Mouse (Mus musculus) macrophage (primary cell): ENCODE data around the gene Nxnl1. TPM values are rescaled to one million over a fixed set of nuclear protein-coding genes. Genes with fewer than 3 reads are reported as not detected.
A peak's percentile ranks its signal among the peaks of the same experiment; 100 is the strongest.
"Not testable (repeated sequence)": the region's sequence is repeated elsewhere in the genome, so short reads cannot be mapped to it uniquely, and the experiment has no call there.

Experiments
- H3K27ac ChIP-seq: fragments of 350-480 bp; formaldehyde crosslinking; 2 replicates; pipeline ENCODE4 v1.9.0; 2021
- H3K36me3 ChIP-seq: fragments of 350-480 bp; formaldehyde crosslinking; 2 replicates; pipeline ENCODE4 v1.9.0; 2021; ENCODE audit errors: inconsistent target
- H3K4me3 ChIP-seq: fragments of 350-480 bp; formaldehyde crosslinking; 2 replicates; pipeline ENCODE4 v1.9.0; 2021; ENCODE audit errors: inconsistent target
- H3K79me2 ChIP-seq: fragments of 350-480 bp; formaldehyde crosslinking; 2 replicates; pipeline ENCODE4 v1.9.0; 2021; ENCODE audit errors: inconsistent target
- WGBS: methylation state at CpG from one replicate; pipeline ENCODE4 v1.1.7; 2026; ENCODE audit warnings: inconsistent platforms; ENCODE audit not compliant: missing documents; 5-methylcytosine and 5-hydroxymethylcytosine counted together
- polyA plus RNA-seq: library from polyadenylated mRNA; stranded (reverse); fragments of 250-400 nt; gene quantifications from 3 replicates; pipeline ENCODE4 v1.2.4, GENCODE M21; 2018; ENCODE audit warnings: inconsistent platforms

Gene Nxnl1
- polyA plus RNA-seq, 1 experiment from 2014 or later, result not detected

DNA sequence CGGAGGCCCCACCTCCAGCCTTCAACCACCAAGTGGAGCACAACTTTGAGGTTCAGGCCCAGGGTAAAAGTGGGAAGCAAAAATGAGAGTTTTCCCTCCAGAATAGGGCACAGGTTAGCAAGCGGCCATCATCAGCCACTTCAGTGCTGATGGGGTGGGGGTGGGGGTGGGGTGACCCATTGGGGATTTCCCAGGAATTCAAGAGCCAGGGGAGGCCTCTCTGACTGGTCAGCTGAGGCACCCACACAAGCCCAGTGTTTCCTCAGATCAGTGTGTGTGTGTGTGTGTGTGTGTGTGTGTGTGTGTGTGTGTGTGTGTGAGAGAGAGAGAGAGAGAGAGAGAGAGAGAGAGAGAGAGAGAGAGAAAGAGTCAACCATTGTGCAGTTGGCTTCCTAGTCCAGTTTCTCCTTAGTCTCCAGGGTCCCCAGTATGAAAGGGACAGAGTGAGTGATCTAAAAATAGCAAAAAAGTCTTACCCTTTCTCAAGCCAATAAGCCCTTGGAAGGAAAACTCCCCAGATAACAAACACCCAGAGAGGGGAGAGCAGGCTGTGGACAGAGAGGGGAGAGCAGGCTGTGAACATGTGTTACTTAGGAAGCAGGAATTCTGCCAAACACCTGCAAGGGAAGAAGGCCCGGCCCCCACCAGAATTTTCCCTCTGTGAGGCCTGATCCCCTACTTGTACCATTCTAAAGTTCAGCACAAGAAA, 39.1 kb downstream of the Nxnl1 start:
- no peak overlapping the region for H3K4me3 ChIP-seq
- H3K79me2 ChIP-seq, result no peaks in the 10 kb centered on the region
- no peaks in the 10 kb centered on the region for H3K36me3 ChIP-seq
- 69% methylated on average over 3 of the region's 3 CpGs for WGBS
- peak overlapping the region; percentile 94 for H3K27ac ChIP-seq

DNA sequence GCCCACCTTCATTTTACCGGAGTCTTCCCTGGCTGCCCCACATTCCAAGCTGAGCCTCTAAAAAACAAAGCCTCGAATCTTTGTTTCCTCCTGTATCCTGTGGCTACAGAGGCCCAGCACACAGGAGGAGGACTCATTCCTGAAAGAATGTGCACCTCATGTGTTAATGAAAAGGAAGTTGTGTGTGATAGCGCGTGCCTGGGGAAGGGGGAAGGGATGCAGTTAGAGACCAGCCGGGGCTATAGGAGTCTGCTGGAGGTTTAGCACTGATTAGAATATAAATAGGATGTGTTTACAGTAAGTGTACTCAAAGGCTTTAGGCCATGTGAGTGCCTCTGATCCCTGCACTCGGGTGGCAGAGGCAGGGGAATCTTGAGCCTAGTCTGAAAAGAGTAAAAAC, 40.1 kb downstream of the Nxnl1 start:
- peak overlapping the region; percentile 19 for H3K27ac ChIP-seq
- 49% methylated on average over 6 of the region's 6 CpGs for WGBS
- no peaks in the 10 kb centered on the region for H3K36me3 ChIP-seq
- H3K79me2 ChIP-seq, result no peaks in the 10 kb centered on the region
- H3K4me3 ChIP-seq, result no peak overlapping the region

DNA sequence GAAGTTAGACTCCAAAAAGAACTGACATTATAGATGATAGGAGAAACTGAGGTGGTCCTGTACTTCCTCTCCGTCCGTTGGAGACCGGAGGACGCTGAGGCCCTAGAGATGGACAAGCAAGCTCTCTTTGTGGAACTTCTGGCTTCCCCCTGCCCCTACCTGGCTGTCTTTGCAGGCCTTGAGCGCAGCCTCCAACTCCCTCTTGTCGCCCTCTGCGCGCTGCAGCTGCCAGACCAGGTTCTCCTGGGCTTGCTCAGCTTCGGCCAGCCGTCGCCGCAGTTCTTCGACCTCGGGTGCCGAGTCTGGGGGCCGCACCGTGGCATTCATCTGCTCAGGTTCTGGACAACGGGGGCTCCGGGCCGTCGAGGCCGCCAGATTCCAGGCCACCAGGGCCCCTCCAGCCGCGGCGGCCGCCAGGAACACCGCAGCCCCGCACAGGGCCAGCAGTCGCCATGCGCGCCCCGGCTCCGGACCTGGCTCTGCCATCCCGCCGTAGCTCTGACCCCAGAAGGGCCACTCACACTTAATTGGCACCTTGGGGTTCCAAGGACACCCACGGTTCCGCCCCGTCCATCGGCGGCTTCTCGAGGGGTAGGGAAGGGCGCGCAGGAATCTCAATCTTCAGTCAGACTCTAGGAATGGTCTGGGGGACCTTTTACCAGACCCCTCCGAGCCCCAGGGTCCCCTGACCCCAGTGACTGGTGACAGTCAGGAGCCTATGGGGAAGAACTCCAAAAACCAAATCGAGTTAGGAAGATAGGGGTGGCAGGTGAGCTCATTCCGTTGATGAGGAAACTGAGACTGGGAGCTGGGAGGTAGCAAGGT, 41.0 kb downstream of the Nxnl1 start, which contains the start of gene Ccdc194:
TSS of gene Ccdc194 (minus strand) at position 486 of the 825 bp plus-strand sequence.
- Histone ChIP-seq H3K27ac (peak within 1 kb of the TSS; percentile 19), H3K79me2 (no peaks in the 10 kb centered on the region), H3K36me3 (no peaks in the 10 kb centered on the region), H3K4me3 (no peak within 1 kb of the TSS)
- WGBS, result 84% methylated on average over 21 of the region's 46 CpGs

DNA sequence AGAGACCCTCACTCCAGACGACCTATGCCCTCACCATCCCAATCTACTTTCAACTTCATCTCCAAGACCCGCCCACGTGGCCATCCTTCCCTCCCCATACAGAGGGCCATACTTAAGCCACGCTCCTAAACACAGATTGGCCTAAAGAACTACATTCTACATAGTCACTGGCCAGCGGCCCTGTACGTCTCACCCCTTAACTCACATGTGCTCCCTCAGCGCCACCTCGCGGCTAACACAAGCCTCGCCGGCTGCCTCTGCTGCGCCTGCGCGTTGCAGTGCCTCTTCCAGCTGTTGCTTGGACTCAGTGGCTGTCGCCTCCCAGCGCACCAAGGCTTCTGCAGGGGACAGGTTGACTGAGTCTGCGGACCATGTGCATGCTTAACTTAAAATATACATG, 44.8 kb downstream of the Nxnl1 start:
- no peaks in the 10 kb centered on the region for H3K79me2 ChIP-seq
- no peak overlapping the region for H3K27ac ChIP-seq
- no peaks in the 10 kb centered on the region for H3K36me3 ChIP-seq
- no peak overlapping the region for H3K4me3 ChIP-seq
- 10% methylated on average over 17 of the region's 17 CpGs for WGBS

DNA sequence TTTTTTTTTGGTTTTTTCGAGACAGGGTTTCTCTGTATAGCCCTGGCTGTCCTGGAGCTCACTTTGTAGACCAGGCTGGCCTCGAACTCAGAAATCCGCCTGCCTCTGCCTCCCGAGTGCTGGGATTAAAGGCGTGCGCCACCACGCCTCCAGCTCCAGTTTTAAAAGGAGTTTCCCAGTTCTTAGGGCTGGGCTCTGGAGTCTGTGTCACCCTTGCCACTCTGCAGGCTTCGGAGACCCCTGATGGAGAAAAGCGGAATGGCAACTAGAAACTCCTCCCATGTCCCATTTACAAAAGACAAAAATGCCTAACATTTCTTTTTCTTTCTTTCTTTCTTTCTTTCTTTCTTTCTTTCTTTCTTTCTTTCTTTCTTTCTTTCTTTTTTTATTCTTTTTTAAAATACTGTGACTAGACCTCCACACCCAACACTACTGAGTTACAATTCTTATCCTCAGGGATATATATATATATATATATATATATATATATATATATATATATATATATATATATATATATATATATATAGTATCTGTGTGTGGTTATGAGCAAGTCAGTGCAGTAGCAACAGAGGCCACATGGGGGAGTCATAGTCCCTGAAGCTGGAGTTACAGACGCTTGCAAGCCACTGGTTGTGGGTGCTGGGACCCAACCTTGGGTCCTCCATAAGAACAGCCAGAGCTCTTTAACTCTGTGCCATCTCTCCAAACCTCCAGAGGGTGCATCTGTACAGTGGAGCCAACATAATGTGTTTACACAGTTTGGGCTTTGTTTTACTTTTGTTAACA, 47.2 kb downstream of the Nxnl1 start:
- WGBS, result 33% methylated on average over 3 of the region's 10 CpGs
- not testable (repeated sequence) for H3K4me3 ChIP-seq, H3K36me3 ChIP-seq

DNA sequence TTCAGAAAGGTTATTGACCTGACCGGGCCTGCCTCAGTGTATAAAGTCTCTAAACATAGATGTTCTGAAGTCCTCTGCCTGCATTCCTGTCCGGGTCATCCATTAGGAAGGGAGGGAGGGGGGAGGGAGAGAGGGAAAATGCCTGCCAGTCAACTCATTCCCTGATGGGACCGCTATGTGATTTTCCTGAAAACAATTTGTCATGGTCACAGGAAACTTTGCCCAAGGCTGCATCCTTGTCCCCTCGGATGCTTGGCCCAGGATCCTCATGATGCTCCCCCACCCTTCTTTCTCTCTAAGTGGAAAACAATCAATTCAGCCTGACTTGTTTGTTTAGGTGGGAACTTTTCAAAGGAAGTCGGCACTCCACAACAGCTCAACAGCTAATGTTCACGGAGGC, 49.6 kb downstream of the Nxnl1 start:
- Histone ChIP-seq H3K79me2 (no peaks in the 10 kb centered on the region), H3K4me3 (no peak overlapping the region), H3K36me3 (no peaks in the 10 kb centered on the region), H3K27ac (no peak overlapping the region)
- WGBS, result 88% methylated on average over 6 of the region's 6 CpGs

More for the DNA sequence above, 47.2 kb downstream of the Nxnl1 start:
- not testable (repeated sequence) for H3K79me2 ChIP-seq, H3K27ac ChIP-seq

DNA sequence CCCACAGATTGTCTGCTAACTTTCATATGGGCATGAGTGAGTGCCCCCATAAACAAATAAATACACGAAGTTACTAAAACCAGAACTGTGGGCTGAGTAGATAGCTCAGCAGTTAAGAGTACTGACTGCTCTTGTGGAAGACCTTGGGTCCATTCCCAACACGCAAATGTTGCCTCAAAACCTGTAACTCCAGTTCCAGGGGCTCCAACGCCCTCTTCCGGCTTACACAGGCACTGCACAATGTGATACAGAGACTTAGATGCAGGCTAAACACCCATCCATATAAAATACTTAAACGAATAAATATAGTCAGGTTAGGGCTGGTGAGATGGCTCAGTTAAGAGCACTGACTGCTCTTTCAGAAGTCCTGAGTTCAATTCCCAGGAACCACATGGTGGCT, 51.4 kb downstream of the Nxnl1 start:
- WGBS, result 87% methylated on average over 5 of the region's 5 CpGs
- Histone ChIP-seq H3K4me3 (no peak overlapping the region), H3K79me2 (no peaks in the 10 kb centered on the region), H3K36me3 (no peaks in the 10 kb centered on the region), H3K27ac (no peak overlapping the region)

DNA sequence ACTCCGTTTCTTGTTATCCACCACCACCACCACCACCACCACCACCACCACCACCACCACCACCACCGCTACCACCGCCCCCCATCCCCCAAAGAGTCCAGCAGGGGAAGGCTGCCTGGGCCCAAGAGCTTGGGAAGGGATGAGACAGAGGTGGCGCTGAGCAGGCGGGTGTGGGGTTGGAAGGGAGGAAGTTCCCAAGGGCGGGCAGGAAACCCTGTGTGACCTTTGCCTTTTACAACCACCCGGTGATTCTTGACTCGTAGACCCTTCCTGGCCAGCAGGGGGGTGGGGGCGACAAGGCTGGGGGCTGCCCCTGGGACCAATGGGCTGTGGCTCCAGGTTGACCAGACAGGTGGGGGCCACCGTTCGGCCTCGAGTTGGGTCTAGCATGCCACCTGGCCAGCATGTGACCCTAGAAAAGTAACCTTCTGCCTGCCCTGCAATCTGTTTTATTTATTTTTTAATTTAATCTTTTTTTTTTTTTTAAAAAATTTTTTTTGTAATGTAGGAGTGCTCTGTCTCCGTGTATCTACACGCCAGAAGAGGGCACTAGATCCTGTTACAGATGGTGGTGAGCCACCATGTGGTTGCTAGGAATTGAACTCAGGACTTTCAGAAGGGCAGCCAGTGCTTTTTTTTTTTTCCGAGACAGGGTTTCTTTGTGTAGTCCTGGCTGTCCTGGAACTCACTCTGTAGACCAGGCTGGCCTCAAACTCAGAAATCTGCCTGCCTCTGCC, 53.2 kb downstream of the Nxnl1 start:
- 41% methylated on average over 12 of the region's 15 CpGs for WGBS
- no peak overlapping the region for H3K4me3 ChIP-seq
- H3K79me2 ChIP-seq, result no peaks in the 10 kb centered on the region
- no peaks in the 10 kb centered on the region for H3K36me3 ChIP-seq
- no peak overlapping the region for H3K27ac ChIP-seq

DNA sequence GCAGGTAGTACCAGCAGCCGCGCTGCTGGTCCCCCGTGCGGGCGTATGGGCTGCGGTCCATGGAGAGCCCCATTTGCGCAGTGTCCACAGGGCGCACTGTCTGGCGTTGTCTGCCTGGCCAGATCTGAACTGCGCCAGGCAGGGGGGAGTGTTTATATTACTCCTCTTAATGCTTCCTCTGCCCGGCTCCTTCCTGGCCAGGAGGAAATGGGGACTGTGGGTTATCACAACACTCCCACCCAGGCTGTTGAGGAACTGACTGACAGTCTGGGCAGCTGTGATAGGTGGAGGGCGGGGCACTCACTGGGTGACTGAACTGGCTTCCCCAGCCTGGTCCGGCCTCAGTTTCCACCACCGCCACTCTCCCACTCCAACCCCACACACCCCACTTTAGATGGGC, 54.8 kb downstream of the Nxnl1 start, which contains the start of gene Plvap:
TSS of gene Plvap (minus strand) at position 109 of the 400 bp plus-strand sequence.
- Histone ChIP-seq H3K27ac (no peak within 1 kb of the TSS), H3K36me3 (no peaks in the 10 kb centered on the region), H3K79me2 (no peaks in the 10 kb centered on the region), H3K4me3 (no peak within 1 kb of the TSS)
- 4% methylated on average over 14 of the region's 14 CpGs for WGBS

Other genes with a start within 250 kb of the Nxnl1 start
- gene Use1, start 199.8 kb downstream of the Nxnl1 start, polyA plus RNA-seq, result 88.4 to 157 TPM (median 128 TPM) in 3 replicates
- gene Ocel1, start 195.3 kb downstream of the Nxnl1 start, polyA plus RNA-seq, result 10.2 to 15.8 TPM (median 13.3 TPM) in 3 replicates
- 3.7 to 12.5 TPM (median 11.6 TPM) in 3 replicates for gene Nr2f6, start 184.6 kb downstream of the Nxnl1 start, polyA plus RNA-seq
- gene Ushbp1, start 170.8 kb downstream of the Nxnl1 start, polyA plus RNA-seq, result not detected in 3 replicates
- gene Babam1, start 169.7 kb downstream of the Nxnl1 start, polyA plus RNA-seq, result 69.5 to 91.2 TPM (median 74.0 TPM) in 3 replicates
- 0.33 to 1.1 TPM in 2 of 3 replicates, not detected in the other for gene Ankle1, start 160.6 kb downstream of the Nxnl1 start, polyA plus RNA-seq
- 3.6 to 9.9 TPM (median 9.8 TPM) in 3 replicates for gene Abhd8, start 102.9 kb downstream of the Nxnl1 start, polyA plus RNA-seq
- 46.4 to 67.5 TPM (median 63.1 TPM) in 3 replicates for gene Mrpl34, start 101.6 kb downstream of the Nxnl1 start, polyA plus RNA-seq
- 36.3 to 50.7 TPM (median 38.5 TPM) in 3 replicates for gene Dda1, start 97.4 kb downstream of the Nxnl1 start, polyA plus RNA-seq
- gene Ano8, start 80.6 kb downstream of the Nxnl1 start, polyA plus RNA-seq, result 3.4 to 7.2 TPM (median 6.4 TPM) in 3 replicates
- 4.0 to 12.7 TPM (median 11.4 TPM) in 3 replicates for gene Gtpbp3, start 78.5 kb downstream of the Nxnl1 start, polyA plus RNA-seq
- gene Plvap, start 54.8 kb downstream of the Nxnl1 start, polyA plus RNA-seq, result 0.28 to 0.96 TPM in 2 of 3 replicates, not detected in the other
- gene Ccdc194, start 40.9 kb downstream of the Nxnl1 start, polyA plus RNA-seq, result 0.12 to 0.17 TPM in 2 of 3 replicates, not detected in the other
- 155 to 1,074 TPM (median 938 TPM) in 3 replicates for gene Bst2, start 29.1 kb downstream of the Nxnl1 start, polyA plus RNA-seq
- gene Mvb12a, start 23.7 kb downstream of the Nxnl1 start, polyA plus RNA-seq, result 30.1 to 92.7 TPM (median 76.2 TPM) in 3 replicates
- gene Tmem221, start 7.7 kb downstream of the Nxnl1 start, polyA plus RNA-seq, result 3.2 to 9.9 TPM (median 8.7 TPM) in 3 replicates
- 59.7 to 109 TPM (median 64.8 TPM) in 3 replicates for gene Slc27a1, start 2.3 kb upstream of the Nxnl1 start, polyA plus RNA-seq
- 36.7 to 133 TPM (median 114 TPM) in 3 replicates for gene Pgls, start 25.6 kb upstream of the Nxnl1 start, polyA plus RNA-seq
- gene Fam129c, start 31.0 kb upstream of the Nxnl1 start, polyA plus RNA-seq, result 0.53 to 1.2 TPM (median 0.94 TPM) in 3 replicates
- gene Colgalt1, start 44.4 kb upstream of the Nxnl1 start, polyA plus RNA-seq, result 108 to 170 TPM (median 143 TPM) in 3 replicates
- 0.98 to 1.4 TPM (median 1.4 TPM) in 3 replicates for gene Unc13a, start 105.2 kb upstream of the Nxnl1 start, polyA plus RNA-seq
- 10.8 to 16.4 TPM (median 11.3 TPM) in 3 replicates for gene Jak3, start 109.7 kb upstream of the Nxnl1 start, polyA plus RNA-seq
- 0.64 to 0.95 TPM (median 0.93 TPM) in 3 replicates for gene Insl3, start 122.6 kb upstream of the Nxnl1 start, polyA plus RNA-seq
- 13.1 to 16.5 TPM (median 14.2 TPM) in 3 replicates for gene B3gnt3, start 135.2 kb upstream of the Nxnl1 start, polyA plus RNA-seq
- 5.0 to 6.2 TPM (median 5.8 TPM) in 3 replicates for gene Fcho1, start 159.1 kb upstream of the Nxnl1 start, polyA plus RNA-seq